Mouse (Mus musculus) heart, postnatal 0 days (tissue): ENCODE measurements around the gene Pigv.
A peak's percentile ranks its signal among the peaks of the same experiment; 100 is the strongest.

Source experiments
- CTCF ChIP-seq: IDR thresholded peaks from 2 replicates; pipeline ENCODE4 v1.5.1; 2016; ENCODE audit warnings: antibody characterized with exemption, control low read depth, low read depth
- EP300 ChIP-seq: IDR thresholded peaks from 2 replicates; pipeline ENCODE4 v1.6.1; 2016; ENCODE audit warnings: antibody characterized with exemption, low read depth

- no peak for TF ChIP-seq CTCF
- 0 out of 2 replicates have a peak, but pooled peaks have one; percentile 21 for TF ChIP-seq EP300
Observed at GRCm38 (mm10) chr4:133673666-133674330, 1.4 kb upstream of the Pigv start.
